10 mouse cellular contexts compared by ENCODE assay signal in the genomic region with DNA sequence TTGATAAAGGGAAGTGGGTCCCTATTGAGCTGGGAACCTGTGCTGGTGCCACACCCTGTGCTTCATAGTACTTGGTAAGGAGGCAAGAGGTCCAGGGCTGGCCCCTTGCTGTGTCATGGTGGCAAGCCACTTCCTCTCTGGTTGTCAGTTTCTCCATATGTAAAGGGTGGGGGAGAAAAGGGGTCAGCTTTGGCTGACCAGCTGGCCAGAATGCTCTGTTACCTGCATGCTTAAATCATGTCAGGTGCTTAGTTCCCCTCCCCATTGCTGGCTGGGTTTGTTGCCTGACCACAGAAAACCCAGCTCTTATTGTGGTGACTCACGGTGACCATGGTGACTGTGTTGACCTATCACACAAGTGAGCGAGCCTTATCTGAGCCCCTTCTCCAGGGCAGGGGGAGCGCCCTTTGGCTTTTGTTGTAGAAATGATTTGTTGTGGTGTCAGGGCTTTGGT. TPM values are rescaled to one million over a fixed set of nuclear protein-coding genes. Genes with fewer than 3 reads are reported as not detected.
DNase-seq lines count a peak whose midpoint lies in the region; ATAC-seq lines count a peak whose summit lies in the region.
"Had no signal": no experiment of that assay in that cellular context is flagged by ENCODE, and none has a peak within 500 bp of the region (broad histone marks: within the 10 kb centered on the region; RNA-seq: fewer than 3 reads in every experiment).

No protein-coding gene starts in this region.

- no peaks in the 10 kb centered on the region for H3K36me3 ChIP-seq in stomach, embryonic 16.5 days (ENCODE audit: control insufficient read depth, insufficient read depth, low read length)
- H3K36me3 ChIP-seq: lung, embryonic 15.5 days had no signal

- H3K4me3 ChIP-seq in stomach, embryonic 16.5 days (replicated peaks; ENCODE audit: low read length), result no peak overlapping the region
- H3K4me3 ChIP-seq: layer of hippocampus, adult 2 months; lung, embryonic 15.5 days had no signal

- WGBS in stomach, embryonic 16.5 days, result 50% methylated on average over 3 of the region's 3 CpGs

- no peak overlapping the region for H3K9ac ChIP-seq in stomach, embryonic 16.5 days (ENCODE audit: low read length)
- H3K9ac ChIP-seq: lung, embryonic 15.5 days had no signal

- peaks cover 9% of the 10 kb centered on the region for H3K4me1 ChIP-seq in stomach, embryonic 16.5 days (ENCODE audit: control insufficient read depth, insufficient read depth, low read length)

- DNase-seq in spleen, postnatal 36 days (ENCODE audit: low spot score in 2 of 2), result peak; percentile 43 to 48
- no peak for DNase-seq in spleen, postnatal 14 days (ENCODE audit: low spot score in 2 of 2)
- DNase-seq in lung, postnatal 10 days, result peak; percentile 34
- DNase-seq in gastrocnemius, adult 8-10 months (ENCODE audit: low spot score in 2 of 2), result no peak
- DNase-seq in testis, postnatal 10 days (ENCODE audit: low spot score), result no peak
- DNase-seq: cerebellum, adult 8-10 months had no signal

- H3K27me3 ChIP-seq in stomach, embryonic 16.5 days (ENCODE audit: control insufficient read depth, insufficient read depth, low read length), result no peaks in the 10 kb centered on the region
- H3K27me3 ChIP-seq: lung, embryonic 15.5 days had no signal

- peak overlapping the region; percentile 80; the same call in 1 of the 2 replicates for H3K27ac ChIP-seq in stomach, embryonic 16.5 days (ENCODE audit: low read length)
- H3K27ac ChIP-seq: layer of hippocampus, adult 2 months; lung, embryonic 15.5 days had no signal

- 0 out of 2 replicates have a peak overlapping the region, but pooled peaks have one; percentile 0 for H3K4me2 ChIP-seq in stomach, embryonic 16.5 days (ENCODE audit: low read depth, low read length)
- H3K4me2 ChIP-seq: lung, embryonic 15.5 days had no signal

- no peaks in the 10 kb centered on the region for H3K9me3 ChIP-seq in stomach, embryonic 16.5 days (replicated peaks; ENCODE audit: control insufficient read depth, low read length)
- H3K9me3 ChIP-seq: lung, embryonic 15.5 days had no signal

- peak; percentile 64 for ATAC-seq in common myeloid progenitor, adult 5-6 weeks (replicated peaks; ENCODE audit: low read depth, poor library complexity, severe bottlenecking)
- ATAC-seq in stomach, embryonic 16.5 days (ENCODE audit: insufficient read depth, low FRiP score), result peak; percentile 74; the same call in 1 of the 2 replicates

RNA-seq across cellular contexts. Expression of gene Anxa11, which starts 15.2 kb away (rescaled TPM):
- total RNA-seq in common myeloid progenitor, adult 5-6 weeks (2017), result 7.4 and 12.9 TPM in 2 replicates
- polyA plus RNA-seq in stomach, embryonic 16.5 days (2015; fragmentation: Nextera tagmentation; extraction: Ambion mirVana), result 52.1 and 54.4 TPM in 2 replicates
- total RNA-seq in gastrocnemius, adult 8-10 months (2022), result 100 to 1,000 TPM in 3 of 4 experiments, 10 to 100 TPM in 1; 92.4 to 119 (median 105) TPM

RNA-seq across cellular contexts. Expression of gene Plac9a, which starts 45.7 kb away (rescaled TPM):
- total RNA-seq in common myeloid progenitor, adult 5-6 weeks (2017), result not detected in 2 replicates
- polyA plus RNA-seq in stomach, embryonic 16.5 days (2015; fragmentation: Nextera tagmentation; extraction: Ambion mirVana), result 3.1 TPM in 1 of 2 replicates, not detected in the other
- 1 to 10 TPM; 1.3 to 2.3 (median 1.7) TPM for total RNA-seq in gastrocnemius, adult 8-10 months (2022)
- total RNA-seq: layer of hippocampus, adult 2 months had no signal

Comparison
In these comparisons a context has a peak if more than half of its experiments do, and no peak if none do; other contexts are left out.
1. DNase-seq: peak in spleen, postnatal 36 days (2 of 2) and lung, postnatal 10 days (single experiment); none in spleen, postnatal 14 days (0 of 2), gastrocnemius, adult 8-10 months (0 of 2) and testis, postnatal 10 days (single experiment).